Mouse (Mus musculus) gastrocnemius, adult 18-20 months (tissue): ENCODE measurements around the gene Gm3033. TPM values are rescaled to one million over a fixed set of nuclear protein-coding genes. Genes with fewer than 3 reads are reported as not detected.
"Not testable (repeated sequence)": the region's sequence is repeated elsewhere in the genome, so short reads cannot be mapped to it uniquely, and the experiment has no call there.

Experiments used
- DNase-seq: peaks from one replicate; pipeline ENCODE4 v3.0.0; 2021; ENCODE audit warnings: low spot score
- long read RNA-seq, 2 experiments: library from polyadenylated mRNA; stranded (forward); transcript quantifications; one replicate each; pipeline ENCODE4 v2.0.0; 2021
- total RNA-seq, 2 experiments: library from RNA; stranded (reverse); gene quantifications; 2 replicates each; pipeline ENCODE4 v1.2.3; 2021

Gm3033 gene
- not detected for total RNA-seq
- long read RNA-seq, experiment 1 = 0 reads
- long read RNA-seq, experiment 2 = 0 reads

GRCm38 (mm10) chr14:3845945-3846344, at the start of gene Gm3033:
Gm3033 (plus strand) TSS chr14:3846245.
- not testable (repeated sequence) for DNase-seq

GRCm38 (mm10) chr14:3809774-3810173, 36.3 kb upstream of the Gm3033 start, which contains the start of gene Gm3002:
Gm3002 (plus strand) TSS chr14:3810074.
- DNase-seq = not testable (repeated sequence)

DNA sequence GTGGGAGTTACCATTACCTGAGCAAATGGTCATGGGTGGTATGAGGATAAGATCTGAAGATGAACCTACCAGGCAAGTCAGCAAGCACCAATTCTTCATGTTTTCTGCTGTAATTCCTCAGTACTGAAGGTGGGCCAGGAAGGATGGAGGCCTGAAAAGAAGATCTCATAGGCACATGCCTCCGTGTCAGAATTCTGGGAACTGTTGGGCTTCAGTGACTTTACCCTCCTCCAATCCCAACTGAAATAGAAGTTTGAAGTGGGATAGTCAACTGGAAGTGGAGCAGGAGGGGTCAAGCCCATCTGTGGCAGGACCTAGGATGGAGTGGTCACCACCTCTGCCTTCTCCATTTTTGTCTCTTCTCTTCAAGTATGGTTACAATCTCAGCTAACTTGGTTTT, 37.8 kb downstream of the Gm3033 start, which contains the start of gene Gm2916:
Gm2916 (plus strand) TSS at position 301 of the 400 bp plus-strand sequence.
- not testable (repeated sequence) for DNase-seq

Other genes with a start within 250 kb of the Gm3033 start
- gene Gm3012, start 211.7 kb upstream of the Gm3033 start, total RNA-seq = not detected
- under 1 TPM in 1 of 2 experiments, not detected in 1; 0.21 TPM for gene Gm3020, start 194.2 kb upstream of the Gm3033 start, total RNA-seq
- not detected for gene Gm3043, start 157.5 kb upstream of the Gm3033 start, total RNA-seq
- not detected for gene Gm3002, start 36.2 kb upstream of the Gm3033 start, total RNA-seq
- not detected for gene Gm2916, start 37.9 kb downstream of the Gm3033 start, total RNA-seq
- gene Gm3029, start 85.5 kb downstream of the Gm3033 start, total RNA-seq = not detected
- not detected for gene Gm3095, start 117.3 kb downstream of the Gm3033 start, total RNA-seq
- not detected for gene Gm3099, start 152.1 kb downstream of the Gm3033 start, total RNA-seq
- gene Gm5796, start 177.7 kb downstream of the Gm3033 start, total RNA-seq = under 1 TPM; 0.31 to 0.43 TPM
- not detected for gene Gm3115, start 237.9 kb downstream of the Gm3033 start, total RNA-seq